Mouse (Mus musculus) MEL (cell line): ENCODE results near the gene Gmds.

Experiments
- CHD2 ChIP-seq: IDR thresholded peaks from 2 replicates; pipeline ENCODE4 v1.6.1; 2011; ENCODE audit warnings: low read length, improper control_type of control experiment
- CTCF ChIP-seq, 3 experiments: IDR thresholded peaks in 2 of 3; conservative IDR thresholded peaks in 1 of 3; 2 replicates each; pipeline ENCODE4 v1.5.1; 2011 to 2012; ENCODE audit warnings: low read length in 3 of 3, low read depth in 2 of 3, mild to moderate bottlenecking in 2 of 3, improper control_type of control experiment in 1 of 3, inconsistent platforms in 1 of 3, mixed read lengths in 1 of 3, moderate library complexity in 1 of 3; ENCODE audit not compliant: control insufficient read depth in 1 of 3, insufficient read depth in 1 of 3, poor library complexity in 1 of 3, severe bottlenecking in 1 of 3
- EP300 ChIP-seq, 2 experiments: IDR thresholded peaks; 2 replicates each; pipeline ENCODE4 v1.6.1; 2011; ENCODE audit warnings: improper control_type of control experiment in 2 of 2, low read length in 2 of 2, low read depth in 1 of 2, mild to moderate bottlenecking in 1 of 2
- MEF2A ChIP-seq: IDR thresholded peaks from 2 replicates; pipeline ENCODE4 v1.6.1; 2014; ENCODE audit warnings: low read depth, mild to moderate bottlenecking, inconsistent platforms, low read length, improper control_type of control experiment; ENCODE audit not compliant: poor library complexity, insufficient replicate concordance, severe bottlenecking; ENCODE audit errors: extremely low read depth
- MYC ChIP-seq: IDR thresholded peaks from 2 replicates; pipeline ENCODE4 v1.6.1; 2011; ENCODE audit warnings: low read depth, mild to moderate bottlenecking, low read length, improper control_type of control experiment, moderate library complexity
- RAD21 ChIP-seq: IDR thresholded peaks from 2 replicates; pipeline ENCODE4 v1.6.1; 2011; ENCODE audit warnings: mild to moderate bottlenecking, low read depth, low read length, improper control_type of control experiment
- SMC3 ChIP-seq: IDR thresholded peaks from 2 replicates; pipeline ENCODE4 v1.6.1; 2011; ENCODE audit warnings: low read depth, low read length, improper control_type of control experiment
- ZMIZ1 ChIP-seq: IDR thresholded peaks from 2 replicates; pipeline ENCODE4 v1.6.1; 2012; ENCODE audit warnings: low read depth, mild to moderate bottlenecking, inconsistent platforms, low read length, improper control_type of control experiment, moderate library complexity

DNA sequence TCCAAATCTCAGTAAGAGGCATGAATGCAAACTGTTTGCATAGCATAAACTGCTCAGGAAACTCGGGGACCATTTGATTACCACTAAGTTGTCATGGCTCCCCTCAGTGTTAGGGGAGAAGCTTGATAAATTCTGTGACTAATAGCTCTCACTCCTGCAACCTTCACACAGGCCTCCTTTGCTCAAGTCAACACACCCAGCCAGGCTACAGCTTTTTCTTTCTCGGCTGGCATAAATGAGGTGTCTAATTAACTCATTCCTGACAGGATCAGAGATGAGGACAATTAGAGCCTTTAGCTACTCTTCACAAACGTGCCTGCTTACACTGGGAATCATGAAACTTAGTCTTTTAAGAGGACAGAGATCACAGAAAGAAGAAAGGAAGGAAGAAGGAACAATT lies 70.3 kb downstream of the Gmds start:
- no peak for TF ChIP-seq CTCF (IDR thresholded peaks at IDR 0.05 in 2 of 3, conservative IDR thresholded peaks at IDR 0.05 in 1 of 3; ENCODE audit: control insufficient read depth in 1 of 3, insufficient read depth in 1 of 3, low read depth in 2 of 3, low read length in 3 of 3, poor library complexity in 1 of 3, severe bottlenecking in 1 of 3)
- TF ChIP-seq MEF2A, result no peak
- no peak for TF ChIP-seq MYC
- TF ChIP-seq SMC3, result no peak
- no peak for TF ChIP-seq CHD2
- no peak for TF ChIP-seq EP300 (IDR thresholded peaks at IDR 0.05; ENCODE audit: low read depth in 1 of 2, low read length in 2 of 2)
- TF ChIP-seq RAD21, result no peak
- no peak for TF ChIP-seq ZMIZ1
